Mouse (Mus musculus) liver, postnatal 0 days (tissue): Measurements from ENCODE around the gene Tbc1d10a. TPM values are rescaled to one million over a fixed set of nuclear protein-coding genes. Genes with fewer than 3 reads are reported as not detected.

Experiments used
- ATAC-seq: fragments of 200-750 bp; cut with Nextera tagmentation; 2 replicates; pipeline ENCODE4 v1.8.0; 2017; ENCODE audit warnings: mild to moderate bottlenecking, moderate library complexity
- DNase-seq: peaks from one replicate; pipeline ENCODE4 v3.0.0-alpha.2; 2016
- H3K27ac ChIP-seq: fragments of 300-500 bp; sonication (generic); 2 replicates; pipeline ENCODE4 v1.5.1; 2014; ENCODE audit warnings: antibody characterized with exemption, moderate library complexity, mild to moderate bottlenecking, low read depth
- H3K27me3 ChIP-seq: fragments of 300-500 bp; sonication (generic); 2 replicates; pipeline ENCODE4 v1.6.1; 2014; ENCODE audit warnings: low read length, control low read depth, mixed read lengths; ENCODE audit not compliant: insufficient read depth
- H3K36me3 ChIP-seq: fragments of 300-500 bp; sonication (generic); replicated peaks from 2 replicates; pipeline ENCODE4 v1.6.1; 2014; ENCODE audit warnings: mild to moderate bottlenecking, control low read depth, low read length, moderate library complexity, mixed read lengths; ENCODE audit not compliant: insufficient read depth
- H3K4me1 ChIP-seq: fragments of 300-500 bp; sonication (generic); 2 replicates; pipeline ENCODE4 v1.6.1; 2014; ENCODE audit warnings: antibody characterized with exemption, mild to moderate bottlenecking, control low read depth; ENCODE audit not compliant: insufficient read depth
- H3K4me2 ChIP-seq: fragments of 300-500 bp; sonication (generic); 2 replicates; pipeline ENCODE4 v1.6.1; 2014; ENCODE audit warnings: low read depth, mild to moderate bottlenecking, low read length, moderate library complexity, mixed read lengths
- H3K4me3 ChIP-seq: fragments of 300-500 bp; sonication (generic); 2 replicates; pipeline ENCODE4 v1.5.1; 2014; ENCODE audit warnings: low read depth, low read length
- H3K9ac ChIP-seq: fragments of 300-500 bp; sonication (generic); replicated peaks from 2 replicates; pipeline ENCODE4 v1.6.1; 2014; ENCODE audit warnings: mild to moderate bottlenecking, moderate library complexity
- H3K9me3 ChIP-seq: fragments of 300-500 bp; sonication (generic); 2 replicates; pipeline ENCODE4 v1.6.1; 2016; ENCODE audit warnings: mild to moderate bottlenecking, control low read depth, low read length, mixed read lengths
- CTCF ChIP-seq: sonication (generic); IDR thresholded peaks from 2 replicates; pipeline ENCODE4 v1.5.1; 2016; ENCODE audit warnings: antibody characterized with exemption, low read depth
- EP300 ChIP-seq: IDR thresholded peaks from 2 replicates; pipeline ENCODE4 v1.6.1; 2016; ENCODE audit warnings: antibody characterized with exemption, low read depth, mild to moderate bottlenecking
- WGBS: fragments of 180-500 bp; shearing (Covaris S2); extraction: QIAGEN DNeasy Blood & Tissue Kit; methylation state at CpG from one replicate; pipeline ENCODE4 v1.1.7; 2014; ENCODE audit not compliant: insufficient replicate concordance; 5-methylcytosine and 5-hydroxymethylcytosine counted together
- polyA plus RNA-seq: library from polyadenylated mRNA; unstranded; fragments of >200 nt; fragmentation: Nextera tagmentation; extraction: Ambion mirVana; gene quantifications from 2 replicates; pipeline ENCODE4 v1.2.1, GENCODE M21; 2015

Tbc1d10a gene
- polyA plus RNA-seq, 1 experiment from 2014 or later = 5.6 TPM

DNA sequence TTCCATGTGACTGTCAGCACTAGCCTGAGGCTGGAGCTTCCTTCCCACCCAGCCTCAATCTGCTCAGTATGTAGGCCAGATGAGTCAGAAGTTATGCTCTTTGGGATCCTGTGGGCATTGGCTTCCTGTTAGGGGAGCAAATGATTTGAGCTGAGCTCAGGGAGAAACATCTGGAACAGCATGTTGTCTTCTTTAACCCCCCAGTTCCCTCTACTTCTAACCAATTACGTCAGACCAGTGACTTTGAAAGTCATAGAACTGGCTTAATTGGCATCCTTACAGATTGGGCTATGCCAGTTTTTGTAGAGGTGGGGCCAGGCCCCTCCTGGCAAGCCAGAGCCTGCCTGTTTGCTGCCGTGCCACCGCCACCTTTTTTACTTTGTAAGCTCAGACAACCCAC, 4.1 kb downstream of the Tbc1d10a start:
- 82% methylated on average over 3 of the region's 3 CpGs for WGBS
- H3K9ac ChIP-seq = no peak overlapping the region
- H3K27me3 ChIP-seq = no peaks in the 10 kb centered on the region
- ATAC-seq = no peak
- 0 out of 2 replicates have a peak, but pooled peaks cover 2% of the 10 kb centered on the region for H3K36me3 ChIP-seq
- H3K4me2 ChIP-seq = no peak overlapping the region
- H3K4me3 ChIP-seq = no peak overlapping the region
- no peak overlapping the region for H3K27ac ChIP-seq
- H3K4me1 ChIP-seq = peaks cover 32% of the 10 kb centered on the region
- no peaks in the 10 kb centered on the region for H3K9me3 ChIP-seq
- DNase-seq = no peak
- TF ChIP-seq EP300 (no peak), CTCF (no peak)

GRCm38 (mm10) chr11:4192757-4193156, 6.2 kb downstream of the Tbc1d10a start:
- Histone ChIP-seq H3K4me2 (no peak overlapping the region), H3K9me3 (no peaks in the 10 kb centered on the region), H3K9ac (no peak overlapping the region), H3K36me3 (0 out of 2 replicates have a peak, but pooled peaks cover 2% of the 10 kb centered on the region), H3K27me3 (no peaks in the 10 kb centered on the region), H3K4me3 (no peak overlapping the region), H3K27ac (no peak overlapping the region), H3K4me1 (peaks cover 26% of the 10 kb centered on the region)
- WGBS = 73% methylated on average over 3 of the region's 3 CpGs
- TF ChIP-seq CTCF = no peak
- TF ChIP-seq EP300 = no peak
- ATAC-seq = no peak
- no peak for DNase-seq

GRCm38 (mm10) chr11:4193420-4193819, 6.8 kb downstream of the Tbc1d10a start:
- ATAC-seq (no peak), DNase-seq (no peak)
- H3K27ac ChIP-seq = no peak overlapping the region
- H3K36me3 ChIP-seq = 0 out of 2 replicates have a peak, but pooled peaks cover 2% of the 10 kb centered on the region
- H3K4me1 ChIP-seq = peaks cover 20% of the 10 kb centered on the region
- no peaks in the 10 kb centered on the region for H3K27me3 ChIP-seq
- TF ChIP-seq CTCF (no peak), EP300 (no peak)
- no peak overlapping the region for H3K9ac ChIP-seq
- H3K9me3 ChIP-seq = no peaks in the 10 kb centered on the region
- H3K4me3 ChIP-seq = no peak overlapping the region
- no peak overlapping the region for H3K4me2 ChIP-seq

DNA sequence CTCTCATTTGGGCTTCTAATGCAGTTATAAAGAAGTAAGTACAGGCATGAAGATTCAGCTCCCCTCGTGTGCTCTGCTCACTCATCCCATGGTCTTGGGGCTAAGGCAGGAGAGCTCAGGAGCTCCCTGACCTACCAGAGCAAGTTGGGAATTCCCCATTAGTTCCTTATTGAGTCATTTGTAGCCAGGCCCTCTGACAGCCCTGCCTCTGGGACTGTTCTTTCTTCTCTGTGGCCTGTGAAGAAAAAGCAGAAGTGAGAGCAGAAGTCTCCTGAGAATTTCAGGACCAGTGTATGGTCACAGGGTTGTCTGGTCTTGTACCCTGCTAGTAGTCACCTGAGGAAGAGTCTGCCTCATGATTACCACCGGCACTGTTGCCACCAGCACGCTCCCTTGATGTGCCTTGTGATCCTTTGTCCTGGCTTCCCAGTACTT, 9.0 kb downstream of the Tbc1d10a start:
- Histone ChIP-seq H3K4me3 (no peak overlapping the region), H3K9ac (no peak overlapping the region), H3K4me1 (peaks cover 7% of the 10 kb centered on the region), H3K27me3 (no peaks in the 10 kb centered on the region), H3K36me3 (0 out of 2 replicates have a peak, but pooled peaks cover 2% of the 10 kb centered on the region), H3K9me3 (no peaks in the 10 kb centered on the region), H3K4me2 (no peak overlapping the region), H3K27ac (no peak overlapping the region)
- ATAC-seq (peak; percentile 64), DNase-seq (no peak)
- no peak for TF ChIP-seq CTCF
- TF ChIP-seq EP300 = no peak
- WGBS = 39% methylated on average over 3 of the region's 3 CpGs

DNA sequence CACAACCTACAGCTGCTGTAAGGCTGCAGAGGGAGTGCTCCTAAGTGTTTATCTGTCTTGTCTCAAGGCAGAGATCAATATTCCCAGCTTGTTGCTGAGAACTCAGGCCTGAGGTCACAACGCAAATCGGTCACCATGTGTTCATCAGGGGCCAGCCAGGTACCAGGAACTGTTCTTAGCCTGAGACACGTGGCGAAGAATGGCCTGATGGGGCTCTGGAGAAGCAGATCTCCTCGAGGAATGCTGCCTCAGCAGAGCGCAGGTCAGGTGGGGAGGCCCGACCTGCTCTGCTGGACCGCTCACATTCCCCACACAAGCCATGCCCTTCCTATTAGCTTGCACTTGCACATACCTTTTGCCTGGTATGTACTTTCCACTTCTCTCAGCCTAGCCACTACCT, 10.0 kb downstream of the Tbc1d10a start:
- Histone ChIP-seq H3K27ac (no peak overlapping the region), H3K27me3 (no peaks in the 10 kb centered on the region), H3K36me3 (0 out of 2 replicates have a peak, but pooled peaks cover 2% of the 10 kb centered on the region), H3K9ac (no peak overlapping the region), H3K4me1 (peaks cover 5% of the 10 kb centered on the region), H3K9me3 (no peaks in the 10 kb centered on the region), H3K4me3 (no peak overlapping the region), H3K4me2 (no peak overlapping the region)
- WGBS = 81% methylated on average over 8 of the region's 8 CpGs
- TF ChIP-seq EP300 = no peak
- TF ChIP-seq CTCF = no peak
- ATAC-seq = no peak
- DNase-seq = no peak

- 67% methylated on average over 1 of the region's 1 CpGs for WGBS
- DNase-seq = no peak
- no peak for ATAC-seq
- TF ChIP-seq EP300 = no peak
- no peak for TF ChIP-seq CTCF
- Histone ChIP-seq H3K36me3 (0 out of 2 replicates have a peak, but pooled peaks cover 2% of the 10 kb centered on the region), H3K4me1 (peaks cover 5% of the 10 kb centered on the region), H3K9ac (no peak overlapping the region), H3K9me3 (no peaks in the 10 kb centered on the region), H3K27me3 (no peaks in the 10 kb centered on the region), H3K4me2 (no peak overlapping the region), H3K27ac (no peak overlapping the region), H3K4me3 (no peak overlapping the region)
Observed at GRCm38 (mm10) chr11:4197691-4198090, 11.1 kb downstream of the Tbc1d10a start.
